Mouse (Mus musculus) kidney, adult 2 months (tissue): Measurements from ENCODE around the gene Olfr399. TPM values are rescaled to one million over a fixed set of nuclear protein-coding genes. Genes with fewer than 3 reads are reported as not detected.

Experiments used
- DNase-seq: peaks from one replicate; pipeline ENCODE4 v3.0.0; 2021
- H3K27ac ChIP-seq: fragments of 200-500 bp; 2 replicates; pipeline ENCODE4 v1.5.1; 2012; ENCODE audit warnings: low read depth, low read length, control low read depth, inconsistent platforms; ENCODE audit not compliant: insufficient read depth
- H3K27me3 ChIP-seq: fragments of 200-500 bp; replicated peaks from 2 replicates; pipeline ENCODE4 v1.6.1; 2012; ENCODE audit warnings: mild to moderate bottlenecking, moderate library complexity, low read length, inconsistent platforms; ENCODE audit not compliant: control insufficient read depth, insufficient read depth
- H3K36me3 ChIP-seq: fragments of 200-500 bp; 2 replicates; pipeline ENCODE4 v1.6.1; 2012; ENCODE audit warnings: mild to moderate bottlenecking, moderate library complexity, low read length, inconsistent platforms; ENCODE audit not compliant: control insufficient read depth, insufficient read depth
- H3K4me1 ChIP-seq: fragments of 200-500 bp; 2 replicates; pipeline ENCODE4 v1.6.1; 2011; ENCODE audit warnings: low read length; ENCODE audit not compliant: control insufficient read depth, insufficient read depth
- H3K4me3 ChIP-seq: fragments of 200-500 bp; 2 replicates; pipeline ENCODE4 v1.5.1; 2011; ENCODE audit warnings: mild to moderate bottlenecking, low read depth, low read length, control low read depth; ENCODE audit not compliant: insufficient read depth
- CTCF ChIP-seq: fragments of 200-500 bp; conservative IDR thresholded peaks from 2 replicates; pipeline ENCODE4 v1.5.1; 2011; ENCODE audit warnings: low read depth, mild to moderate bottlenecking, control low read depth, low read length, moderate library complexity, mixed read lengths; ENCODE audit not compliant: insufficient read depth, insufficient read length
- POLR2A ChIP-seq: fragments of 200-500 bp; IDR thresholded peaks from one replicate; pipeline ENCODE4 v1.6.1; 2011; ENCODE audit warnings: low read depth, low read length, control low read depth
- WGBS: fragments of 180-500 bp; shearing (Covaris S2); methylation state at CpG from one replicate; pipeline ENCODE4 v1.1.7; 2018; 5-methylcytosine and 5-hydroxymethylcytosine counted together
- polyA plus RNA-seq: library from polyadenylated mRNA; depleted of rRNA; stranded (reverse); fragments of >200 nt; gene quantifications from 2 replicates; pipeline ENCODE4 v1.2.3, GENCODE M21; 2012; rRNA removed

The Olfr399 gene
- polyA plus RNA-seq: not detected in 2 replicates

GRCm38 (mm10) chr11:74056451-74056850 is at the start of gene Olfr399, which contains the start of gene Olfr139:
Olfr399 (minus strand) TSS chr11:74056615.
Olfr139 (minus strand) TSS chr11:74056551.
- no peaks in the 10 kb centered on the region for H3K4me1 ChIP-seq
- no peak within 1 kb of the TSS for H3K27ac ChIP-seq
- no peaks in the 10 kb centered on the region for H3K36me3 ChIP-seq
- no peak for DNase-seq
- no peaks in the 10 kb centered on the region for H3K27me3 ChIP-seq
- TF ChIP-seq POLR2A (no peak), CTCF (no peak)
- 83% methylated on average over 2 of the region's 2 CpGs for WGBS
- no peak within 1 kb of the TSS for H3K4me3 ChIP-seq

- Histone ChIP-seq H3K4me1 (no peaks in the 10 kb centered on the region), H3K4me3 (no peak overlapping the region), H3K27ac (no peak overlapping the region), H3K36me3 (no peaks in the 10 kb centered on the region), H3K27me3 (no peaks in the 10 kb centered on the region)
- no peak for DNase-seq
- WGBS: 42% methylated on average over 5 of the region's 5 CpGs
- TF ChIP-seq POLR2A: no peak
- TF ChIP-seq CTCF: no peak
These were observed 48.7 kb upstream of the Olfr399 start for GRCm38 (mm10) chr11:74105066-74105465.

DNA sequence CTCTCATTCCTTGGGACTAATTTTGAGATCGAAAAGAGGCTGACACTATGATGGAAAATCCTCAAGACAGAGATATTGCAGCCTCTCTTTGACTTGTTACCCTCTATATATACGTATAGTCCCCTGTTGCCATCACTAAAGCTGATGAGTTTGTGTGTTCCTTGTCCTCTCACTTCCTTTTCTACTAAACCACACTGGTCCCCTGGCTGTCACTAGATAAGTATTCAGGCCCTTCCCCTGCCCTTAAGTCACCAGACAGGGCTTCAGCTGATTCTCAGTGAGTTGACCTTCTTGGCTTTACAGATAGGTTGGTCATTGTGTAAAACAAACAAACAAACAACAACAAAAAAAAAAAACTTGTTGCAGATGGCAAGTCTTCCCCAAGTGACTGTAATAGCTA is 45.1 kb upstream of the Olfr399 start:
- Histone ChIP-seq H3K27me3 (no peaks in the 10 kb centered on the region), H3K27ac (no peak overlapping the region), H3K4me1 (no peaks in the 10 kb centered on the region), H3K4me3 (no peak overlapping the region), H3K36me3 (no peaks in the 10 kb centered on the region)
- DNase-seq: no peak
- 47% methylated on average over 2 of the region's 2 CpGs for whole genome bisulfite sequencing
- TF ChIP-seq CTCF (no peak), POLR2A (no peak)

DNA sequence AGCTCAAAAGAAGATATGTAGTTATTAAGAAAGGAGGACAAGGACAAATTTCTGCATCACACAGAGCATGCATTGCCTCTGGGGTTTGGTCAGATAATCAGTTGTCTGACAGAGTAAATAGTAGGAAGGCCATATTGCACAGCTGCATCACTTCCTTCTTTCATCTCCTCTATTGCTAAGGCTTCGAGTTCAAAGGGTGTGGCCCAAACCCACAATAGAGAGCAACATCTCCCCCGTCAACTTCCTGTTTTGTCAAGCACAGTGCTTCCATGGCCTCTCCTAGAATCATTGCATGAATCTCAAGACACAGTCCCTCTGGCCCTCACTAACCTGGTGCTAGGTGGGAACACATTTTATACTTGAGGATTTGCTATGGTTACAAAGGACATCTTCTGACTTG is 44.3 kb upstream of the Olfr399 start:
- 66% methylated on average over 2 of the region's 2 CpGs for WGBS
- no peak overlapping the region for H3K4me3 ChIP-seq
- no peak for DNase-seq
- H3K4me1 ChIP-seq: no peaks in the 10 kb centered on the region
- no peaks in the 10 kb centered on the region for H3K36me3 ChIP-seq
- TF ChIP-seq POLR2A: no peak
- TF ChIP-seq CTCF: no peak
- no peak overlapping the region for H3K27ac ChIP-seq
- no peaks in the 10 kb centered on the region for H3K27me3 ChIP-seq

GRCm38 (mm10) chr11:74069655-74070054 is 13.2 kb upstream of the Olfr399 start, which contains the start of gene Zfp616:
Zfp616 (plus strand) TSS chr11:74069955.
- no peak within 1 kb of the TSS for H3K4me3 ChIP-seq
- H3K27ac ChIP-seq: no peak within 1 kb of the TSS
- no peaks in the 10 kb centered on the region for H3K36me3 ChIP-seq
- DNase-seq: no peak
- 95% methylated on average over 1 of the region's 1 CpGs for WGBS
- H3K4me1 ChIP-seq: no peaks in the 10 kb centered on the region
- no peaks in the 10 kb centered on the region for H3K27me3 ChIP-seq
- TF ChIP-seq POLR2A (no peak), CTCF (no peak)

GRCm38 (mm10) chr11:74051347-74051746 is 5.1 kb downstream of the Olfr399 start:
- Histone ChIP-seq H3K27ac (no peak overlapping the region), H3K4me1 (no peaks in the 10 kb centered on the region), H3K27me3 (no peaks in the 10 kb centered on the region), H3K4me3 (no peak overlapping the region), H3K36me3 (no peaks in the 10 kb centered on the region)
- no peak for DNase-seq
- 67% methylated on average over 3 of the region's 3 CpGs for WGBS
- no peak for TF ChIP-seq POLR2A
- TF ChIP-seq CTCF: no peak

Other genes with a start within 250 kb of the Olfr399 start
- not detected in 2 replicates for gene Olfr392, start 239.6 kb downstream of the Olfr399 start, polyA plus RNA-seq
- gene Olfr393, start 205.2 kb downstream of the Olfr399 start, polyA plus RNA-seq: not detected in 2 replicates
- not detected in 2 replicates for gene Olfr394, start 165.8 kb downstream of the Olfr399 start, polyA plus RNA-seq
- not detected in 2 replicates for gene Olfr395, start 147.3 kb downstream of the Olfr399 start, polyA plus RNA-seq
- not detected in 2 replicates for gene Olfr23, start 119.9 kb downstream of the Olfr399 start, polyA plus RNA-seq
- gene Olfr397, start 95.8 kb downstream of the Olfr399 start, polyA plus RNA-seq: not detected in 2 replicates
- not detected in 2 replicates for gene Olfr398, start 66.2 kb downstream of the Olfr399 start, polyA plus RNA-seq
- not detected in 2 replicates for gene Olfr139, start 64 bp downstream of the Olfr399 start, polyA plus RNA-seq
- gene Zfp616, start 13.3 kb upstream of the Olfr399 start, polyA plus RNA-seq: not detected in 2 replicates
- gene Olfr401, start 57.1 kb upstream of the Olfr399 start, polyA plus RNA-seq: not detected in 2 replicates
- not detected in 2 replicates for gene Olfr402, start 96.9 kb upstream of the Olfr399 start, polyA plus RNA-seq
- not detected in 2 replicates for gene Olfr403, start 129.6 kb upstream of the Olfr399 start, polyA plus RNA-seq
- not detected in 2 replicates for gene Olfr43, start 154.8 kb upstream of the Olfr399 start, polyA plus RNA-seq
- not detected in 2 replicates for gene Olfr406, start 203.2 kb upstream of the Olfr399 start, polyA plus RNA-seq
- gene Olfr59, start 227.1 kb upstream of the Olfr399 start, polyA plus RNA-seq: not detected in 2 replicates